Mouse (Mus musculus) lung, postnatal 36 days (tissue): ENCODE measurements at regions not wholly inside any gene's neighbourhood (a gene's known extent, or its start where the extent isn't known, plus 50 kb on each side); places are given as distances from the start of the nearest gene placed in this dataset.

Experiments used
- DNase-seq: peaks from one replicate; pipeline ENCODE4 v3.0.0; 2022; ENCODE audit warnings: mixed read lengths

GRCm38 (mm10) chr17:45784905-45785304 lies 51.3 kb upstream of the 1600014C23Rik start:
- no peak for DNase-seq

GRCm38 (mm10) chr17:45784496-45784895 lies 50.9 kb upstream of the 1600014C23Rik start:
- DNase-seq: no peak
